Mouse (Mus musculus) liver, embryonic 14.5 days (tissue): ENCODE measurements at regions not wholly inside any gene's neighbourhood (a gene's known extent, or its start where the extent isn't known, plus 50 kb on each side); places are given as distances from the start of the nearest gene placed in this dataset.
"Not testable (repeated sequence)": the region's sequence is repeated elsewhere in the genome, so short reads cannot be mapped to it uniquely, and the experiment has no call there.

Source experiments
- ATAC-seq: fragments of 200-750 bp; cut with Nextera tagmentation; 2 replicates; pipeline ENCODE4 v1.8.0; 2017; ENCODE audit warnings: moderate number of reproducible peaks, mild to moderate bottlenecking, moderate library complexity; ENCODE audit not compliant: insufficient read depth
- DNase-seq, 3 experiments: peaks; one replicate each; pipeline ENCODE4 v3.0.0-alpha.2; 2012 to 2013; ENCODE audit warnings: low read depth in 3 of 3, low spot score in 3 of 3
- H3K27ac ChIP-seq: fragments of 300-500 bp; sonication (generic); 2 replicates; pipeline ENCODE4 v1.5.1; 2014; ENCODE audit warnings: moderate library complexity, mild to moderate bottlenecking, control low read depth, inconsistent platforms
- H3K27me3 ChIP-seq: fragments of 300-500 bp; sonication (generic); 2 replicates; pipeline ENCODE4 v1.6.1; 2014; ENCODE audit warnings: mild to moderate bottlenecking, low read length, moderate library complexity; ENCODE audit not compliant: control insufficient read depth, insufficient read depth
- H3K36me3 ChIP-seq: fragments of 300-500 bp; sonication (generic); replicated peaks from 2 replicates; pipeline ENCODE4 v1.6.1; 2014; ENCODE audit warnings: low read depth; ENCODE audit not compliant: control insufficient read depth, insufficient read depth
- H3K4me1 ChIP-seq, 2 experiments: fragments of 200-500 bp in 1 of 2; fragments of 300-500 bp in 1 of 2; sonication (generic) in 1 of 2; replicated peaks; 2 replicates each; pipeline ENCODE4 v1.6.1; 2012 to 2014; ENCODE audit warnings: antibody characterized with exemption in 1 of 2, inconsistent platforms in 1 of 2, low read length in 1 of 2; ENCODE audit not compliant: control insufficient read depth in 2 of 2, insufficient read depth in 2 of 2
- H3K4me2 ChIP-seq: fragments of 300-500 bp; sonication (generic); 2 replicates; pipeline ENCODE4 v1.6.1; 2014; ENCODE audit warnings: low read depth, mild to moderate bottlenecking, control low read depth, moderate library complexity
- H3K4me3 ChIP-seq, 2 experiments: fragments of 200-500 bp in 1 of 2; fragments of 300-500 bp in 1 of 2; sonication (generic) in 1 of 2; 2 replicates each; pipeline ENCODE4 v1.5.1; 2012 to 2014; ENCODE audit warnings: low read depth in 2 of 2, low read length in 2 of 2, mild to moderate bottlenecking in 2 of 2, control low read depth in 1 of 2, inconsistent platforms in 1 of 2, moderate library complexity in 1 of 2; ENCODE audit not compliant: insufficient read depth in 1 of 2
- H3K9ac ChIP-seq: fragments of 300-500 bp; sonication (generic); replicated peaks from 2 replicates; pipeline ENCODE4 v1.6.1; 2014; ENCODE audit warnings: mild to moderate bottlenecking, control low read depth, moderate library complexity
- H3K9me3 ChIP-seq: fragments of 300-500 bp; sonication (generic); 2 replicates; pipeline ENCODE4 v1.6.1; 2016; ENCODE audit warnings: low read length, mixed read lengths; ENCODE audit not compliant: control insufficient read depth
- CTCF ChIP-seq: IDR thresholded peaks from 2 replicates; pipeline ENCODE4 v1.5.1; 2016; ENCODE audit warnings: antibody characterized with exemption, low read depth, control low read depth
- EP300 ChIP-seq: IDR thresholded peaks from 2 replicates; pipeline ENCODE4 v1.6.1; 2016; ENCODE audit warnings: antibody characterized with exemption, low read depth
- WGBS: fragments of 180-500 bp; shearing (Covaris S2); extraction: QIAGEN DNeasy Blood & Tissue Kit; methylation state at CpG from one replicate; pipeline ENCODE4 v1.1.7; 2014; ENCODE audit not compliant: insufficient replicate concordance; 5-methylcytosine and 5-hydroxymethylcytosine counted together

- Histone ChIP-seq H3K4me3 (no peak overlapping the region), H3K9ac (no peak overlapping the region), H3K4me2 (no peak overlapping the region), H3K27ac (no peak overlapping the region), H3K27me3 (no peaks in the 10 kb centered on the region), H3K36me3 (no peaks in the 10 kb centered on the region), H3K9me3 (no peaks in the 10 kb centered on the region), H3K4me1 (no peaks in the 10 kb centered on the region)
- WGBS = 68% methylated on average over 5 of the region's 5 CpGs
- ATAC-seq = no peak
- no peak for DNase-seq
- TF ChIP-seq CTCF (no peak), EP300 (no peak)
Measured at GRCm38 (mm10) chr13:32435136-32435535, 96.6 kb upstream of the Gmds start.

- no peaks in the 10 kb centered on the region for H3K9me3 ChIP-seq
- ATAC-seq (no peak), DNase-seq (no peak)
- 61% methylated on average over 3 of the region's 3 CpGs for WGBS
- no peaks in the 10 kb centered on the region for H3K4me1 ChIP-seq
- no peak overlapping the region for H3K27ac ChIP-seq
- no peak overlapping the region for H3K4me2 ChIP-seq
- H3K9ac ChIP-seq = no peak overlapping the region
- no peak overlapping the region for H3K4me3 ChIP-seq
- TF ChIP-seq CTCF (no peak), EP300 (no peak)
- H3K36me3 ChIP-seq = no peaks in the 10 kb centered on the region
- H3K27me3 ChIP-seq = no peaks in the 10 kb centered on the region
Measured at GRCm38 (mm10) chr13:32428482-32428881, 89.9 kb upstream of the Gmds start.

GRCm38 (mm10) chr13:32426906-32427305 is 88.4 kb upstream of the Gmds start:
- H3K4me3 ChIP-seq = no peak overlapping the region
- WGBS = 65% methylated on average over 13 of the region's 13 CpGs
- no peaks in the 10 kb centered on the region for H3K9me3 ChIP-seq
- H3K27ac ChIP-seq = no peak overlapping the region
- no peak overlapping the region for H3K9ac ChIP-seq
- H3K4me1 ChIP-seq = no peaks in the 10 kb centered on the region
- no peak overlapping the region for H3K4me2 ChIP-seq
- no peaks in the 10 kb centered on the region for H3K36me3 ChIP-seq
- TF ChIP-seq CTCF (no peak), EP300 (no peak)
- DNase-seq = no peak
- ATAC-seq = no peak
- no peaks in the 10 kb centered on the region for H3K27me3 ChIP-seq

GRCm38 (mm10) chr13:32426199-32426598 is 87.7 kb upstream of the Gmds start:
- Histone ChIP-seq H3K27me3 (no peaks in the 10 kb centered on the region), H3K4me3 (no peak overlapping the region), H3K27ac (no peak overlapping the region), H3K9ac (no peak overlapping the region), H3K4me2 (no peak overlapping the region), H3K9me3 (no peaks in the 10 kb centered on the region), H3K4me1 (no peaks in the 10 kb centered on the region), H3K36me3 (no peaks in the 10 kb centered on the region)
- DNase-seq (no peak), ATAC-seq (no peak)
- WGBS = 69% methylated on average over 7 of the region's 7 CpGs
- TF ChIP-seq CTCF (no peak), EP300 (no peak)

GRCm38 (mm10) chr13:32424543-32424942 is 86.0 kb upstream of the Gmds start:
- H3K27me3 ChIP-seq, H3K27ac ChIP-seq, H3K4me1 ChIP-seq, H3K4me3 ChIP-seq, ATAC-seq, H3K36me3 ChIP-seq, DNase-seq, H3K9ac ChIP-seq, H3K9me3 ChIP-seq, H3K4me2 ChIP-seq: not testable (repeated sequence)
- 64% methylated on average over 9 of the region's 9 CpGs for WGBS

- no peak for ATAC-seq
Measured at GRCm38 (mm10) chr13:32422485-32422884, 83.9 kb upstream of the Gmds start.

More at GRCm38 (mm10) chr13:32422485-32422884, 83.9 kb upstream of the Gmds start:
- no peak overlapping the region for H3K4me2 ChIP-seq
- H3K4me3 ChIP-seq = no peak overlapping the region
- no peaks in the 10 kb centered on the region for H3K36me3 ChIP-seq
- H3K9ac ChIP-seq = no peak overlapping the region
- 24% methylated on average over 2 of the region's 2 CpGs for WGBS
- no peaks in the 10 kb centered on the region for H3K27me3 ChIP-seq
- TF ChIP-seq EP300 (no peak), CTCF (no peak)
- no peaks in the 10 kb centered on the region for H3K9me3 ChIP-seq
- H3K4me1 ChIP-seq = no peaks in the 10 kb centered on the region
- no peak overlapping the region for H3K27ac ChIP-seq
- no peak for DNase-seq
